Mouse (Mus musculus): ENCODE data around the gene Hmcn1.

DNA sequence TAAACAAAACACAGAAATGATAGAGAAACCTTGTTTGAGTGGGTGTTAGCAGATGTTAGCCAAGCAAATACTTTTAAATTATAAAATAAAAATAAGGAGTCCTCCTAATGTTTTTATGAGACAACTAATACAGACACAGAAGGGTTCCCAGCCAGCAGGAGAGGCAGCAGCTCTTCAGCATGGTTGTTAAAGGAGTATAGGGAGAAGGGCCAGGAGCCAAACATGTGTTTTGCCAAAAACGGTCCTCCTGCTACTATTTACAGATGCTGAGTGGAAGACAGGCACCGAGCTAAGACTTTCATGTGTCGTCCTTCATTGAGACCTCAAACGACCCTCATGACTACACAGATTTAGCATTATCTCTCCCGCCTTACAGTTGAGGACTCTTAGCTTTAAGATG lies 281.8 kb downstream of the Hmcn1 start:
- no peak for TF ChIP-seq POLR2A (IDR thresholded peaks at IDR 0.05; ENCODE audit: insufficient read length, low read depth)
- TF ChIP-seq USF1 (IDR thresholded peaks at IDR 0.05; ENCODE audit: low read depth), result no peak
- no peak for TF ChIP-seq POLR2AphosphoS2 (IDR thresholded peaks at IDR 0.05; ENCODE audit: insufficient read length, low read depth)
- TF ChIP-seq MYOD1 (IDR thresholded peaks at IDR 0.05; ENCODE audit: control insufficient read depth in 1 of 3, insufficient read length in 2 of 3, low read depth in 2 of 3), result no peak
- TF ChIP-seq SRF (IDR thresholded peaks at IDR 0.05; ENCODE audit: control insufficient read depth, insufficient read length, low read depth), result no peak
- TF ChIP-seq TCF12 (IDR thresholded peaks at IDR 0.05; ENCODE audit: insufficient read depth, poor library complexity, severe bottlenecking), result no peak

All from myocyte (in vitro differentiated cells).